ENCODE assay signal across 33 mouse cellular contexts in genomic region chr10:78727876-78728275, GRCm38 (mm10). TPM values are rescaled to one million over a fixed set of nuclear protein-coding genes. Genes with fewer than 3 reads are reported as not detected.
"Had no signal": no experiment of that assay in that cellular context is flagged by ENCODE, and none has a peak within 500 bp of the region (broad histone marks: within the 10 kb centered on the region; RNA-seq: fewer than 3 reads in every experiment).

No protein-coding gene starts in this region.

- H3K4me3 ChIP-seq: layer of hippocampus, adult 2 months; limb, embryonic 10.5 days; limb, embryonic 13.5 days; liver, embryonic 12.5 days; liver, embryonic 15.5 days; megakaryocyte, embryonic 14.5 days; midbrain, embryonic 10.5 days; midbrain, embryonic 13.5 days; myocyte; neural tube, embryonic 13.5 days had no signal

- DNase-seq: kidney, adult 2 months; kidney, postnatal 25 days; layer of hippocampus, adult 9-11 months; liver; lung, adult 18-20 months; lung, postnatal 10 days; retina, postnatal 1 day; right cerebral cortex, postnatal 25 days; spleen, adult 18-20 months; thymus, adult 18-20 months; thymus, postnatal 36 days had no signal

- H3K9ac ChIP-seq: limb, embryonic 13.5 days; liver, embryonic 12.5 days; liver, embryonic 15.5 days; midbrain, embryonic 13.5 days; neural tube, embryonic 13.5 days had no signal

- H3K4me2 ChIP-seq: limb, embryonic 13.5 days; liver, embryonic 12.5 days; liver, embryonic 15.5 days; midbrain, embryonic 13.5 days; neural tube, embryonic 13.5 days had no signal

- H3K27ac ChIP-seq: kidney, postnatal 0 days; layer of hippocampus, adult 2 months; limb, embryonic 10.5 days; limb, embryonic 13.5 days; liver, embryonic 12.5 days; liver, embryonic 15.5 days; midbrain, embryonic 10.5 days; midbrain, embryonic 13.5 days; neural tube, embryonic 13.5 days had no signal

- H3K27me3 ChIP-seq: limb, embryonic 13.5 days; liver, embryonic 12.5 days; liver, embryonic 15.5 days; megakaryocyte, embryonic 14.5 days; midbrain, embryonic 13.5 days; neural tube, embryonic 13.5 days had no signal

- ATAC-seq: liver, embryonic 12.5 days; midbrain, embryonic 13.5 days; midbrain, embryonic 16.5 days had no signal

- H3K36me3 ChIP-seq: limb, embryonic 10.5 days; limb, embryonic 13.5 days; liver, embryonic 12.5 days; liver, embryonic 15.5 days; midbrain, embryonic 10.5 days; midbrain, embryonic 13.5 days; neural tube, embryonic 13.5 days had no signal

- H3K9me3 ChIP-seq: limb, embryonic 10.5 days; limb, embryonic 13.5 days; liver, embryonic 12.5 days; liver, embryonic 15.5 days; megakaryocyte, embryonic 14.5 days; midbrain, embryonic 10.5 days; midbrain, embryonic 13.5 days; neural tube, embryonic 13.5 days had no signal

- H3K4me1 ChIP-seq: liver, embryonic 12.5 days; liver, embryonic 15.5 days; megakaryocyte, embryonic 14.5 days; midbrain, embryonic 10.5 days; midbrain, embryonic 13.5 days had no signal

RNA-seq across cellular contexts. Expression of gene Casp14, which starts 9.8 kb away (rescaled TPM):
- total RNA-seq: layer of hippocampus, adult 2 months; layer of hippocampus, postnatal 25 days; left cerebral cortex, adult 18-20 months; left cerebral cortex, postnatal 25 days; monocyte, adult 5-6 weeks; neutrophil, adult 5-6 weeks had no signal
- polyA plus RNA-seq: kidney, adult 2 months; kidney, embryonic 14.5 days; kidney, postnatal 0 days; liver, embryonic 12.5 days; liver, embryonic 15.5 days; midbrain, embryonic 10.5 days; midbrain, embryonic 13.5 days; midbrain, embryonic 16.5 days; myocyte; neural tube, embryonic 13.5 days; testis, adult 2 months; urinary bladder, adult 2 months had no signal

RNA-seq across cellular contexts. Expression of gene Ccdc105, which starts 25.0 kb away (rescaled TPM):
- total RNA-seq: monocyte, adult 5-6 weeks; neutrophil, adult 5-6 weeks had no signal
- polyA plus RNA-seq: kidney, adult 2 months; kidney, embryonic 14.5 days; kidney, postnatal 0 days; large intestine, adult 2 months; liver, embryonic 12.5 days; liver, embryonic 15.5 days; midbrain, embryonic 10.5 days; myocyte; stomach, embryonic 16.5 days had no signal

RNA-seq across cellular contexts. Expression of gene Slc1a6, which starts 52.4 kb away (rescaled TPM):
- total RNA-seq: monocyte, adult 5-6 weeks; neutrophil, adult 5-6 weeks had no signal
